ENCODE assay signal across 13 mouse cellular contexts in genomic region chr4:137960757-137961156, GRCm38 (mm10). TPM values are rescaled to one million over a fixed set of nuclear protein-coding genes. Genes with fewer than 3 reads are reported as not detected.
DNase-seq lines count a peak whose midpoint lies in the region; ATAC-seq and TF ChIP-seq lines count a peak whose summit lies in the region.
"Had no signal": no experiment of that assay in that cellular context is flagged by ENCODE, and none has a peak within 500 bp of the region (broad histone marks: within the 10 kb centered on the region; RNA-seq: fewer than 3 reads in every experiment).

No protein-coding gene starts in this region.

- no peak for TF ChIP-seq CTCF in MEL (IDR thresholded peaks at IDR 0.05 in 2 of 3, conservative IDR thresholded peaks at IDR 0.05 in 1 of 3; ENCODE audit: control insufficient read depth in 1 of 3, insufficient read depth in 1 of 3, low read depth in 2 of 3, low read length in 3 of 3, poor library complexity in 1 of 3, severe bottlenecking in 1 of 3)

- TF ChIP-seq EP300 in MEL (IDR thresholded peaks at IDR 0.05; ENCODE audit: low read depth in 1 of 2, low read length in 2 of 2), result no peak

- H3K27me3 ChIP-seq in heart, embryonic 10.5 days (ENCODE audit: insufficient read depth, poor library complexity, severe bottlenecking), result no peaks in the 10 kb centered on the region
- no peaks in the 10 kb centered on the region for H3K27me3 ChIP-seq in MEL (ENCODE audit: control insufficient read depth in 1 of 2, insufficient read depth in 2 of 2, low read length in 2 of 2)
- H3K27me3 ChIP-seq: Patski had no signal

- no peak for TF ChIP-seq POLR2A in MEL (IDR thresholded peaks at IDR 0.05; ENCODE audit: control insufficient read depth in 1 of 2, insufficient read depth in 1 of 2, low read depth in 1 of 2, low read length in 2 of 2, poor library complexity in 1 of 2)

- peaks cover 4% of the 10 kb centered on the region; the same call in 1 of the 2 replicates for H3K9me3 ChIP-seq in heart, embryonic 10.5 days
- no peaks in the 10 kb centered on the region for H3K9me3 ChIP-seq in MEL (replicated peaks; ENCODE audit: insufficient read depth, low read length)

- DNase-seq in heart, embryonic 10.5 days (ENCODE audit: low spot score), result no peak
- DNase-seq in heart, adult 8-10 months (ENCODE audit: low spot score), result no peak
- peak; percentile 88 for DNase-seq in MEL (ENCODE audit: low read depth, low spot score)
- peak; percentile 10 for DNase-seq in c-Kit-positive CD71-positive TER-119-positive erythroid progenitor cells, embryonic 14.5 days (ENCODE audit: low spot score)
- DNase-seq in lung, postnatal 10 days, result peak; percentile 72
- no peak for DNase-seq in thymus, postnatal 10 days (ENCODE audit: low spot score in 2 of 2)
- DNase-seq: kidney, adult 8-10 months; left cerebral cortex, postnatal 4 days had no signal

- no peaks in the 10 kb centered on the region for H3K79me2 ChIP-seq in MEL (ENCODE audit: control insufficient read depth, insufficient read depth, low read length, poor library complexity)

- H3K27ac ChIP-seq in heart, embryonic 10.5 days, result peak overlapping the region; percentile 37
- peak overlapping the region; percentile 80 for H3K27ac ChIP-seq in MEL (ENCODE audit: control insufficient read depth, low read depth, low read length)
- H3K27ac ChIP-seq: layer of hippocampus, adult 2 months had no signal

- H3K4me1 ChIP-seq in heart, embryonic 10.5 days, result peaks cover 17% of the 10 kb centered on the region
- peaks cover 2 to 11% of the 10 kb centered on the region in 2 experiments; a peak in 2 of 4 replicates for H3K4me1 ChIP-seq in MEL (ENCODE audit: control insufficient read depth in 1 of 2, insufficient read depth in 2 of 2, low read length in 2 of 2)

- WGBS in heart, embryonic 10.5 days, result 49% methylated on average over 11 of the region's 11 CpGs

- no peak overlapping the region for H3K4me3 ChIP-seq in heart, embryonic 10.5 days
- peak overlapping the region; percentile 34 to 48 for H3K4me3 ChIP-seq in MEL (ENCODE audit: control insufficient read depth in 1 of 2, insufficient read depth in 1 of 2, low read depth in 2 of 2, low read length in 2 of 2)
- H3K4me3 ChIP-seq: layer of hippocampus, adult 2 months; megakaryocyte, embryonic 14.5 days had no signal

- no peak for TF ChIP-seq RAD21 in MEL (IDR thresholded peaks at IDR 0.05; ENCODE audit: low read depth, low read length)

- H3K9ac ChIP-seq in MEL (ENCODE audit: control insufficient read depth, low read depth, low read length, poor library complexity, severe bottlenecking), result peak overlapping the region; percentile 48

- peaks cover 93% of the 10 kb centered on the region for H3K36me3 ChIP-seq in heart, embryonic 10.5 days
- H3K36me3 ChIP-seq in MEL (ENCODE audit: control insufficient read depth in 1 of 2, insufficient read depth in 2 of 2, low read length in 2 of 2), result peaks cover 0 to 1% of the 10 kb centered on the region in 2 experiments; a peak in 2 of 4 replicates

- ATAC-seq in cerebellum, adult (ENCODE audit: insufficient number of reproducible peaks, low FRiP score, low TSS enrichment), result no peak
- ATAC-seq in erythroblast, adult 5-6 weeks (replicated peaks; ENCODE audit: low FRiP score, poor library complexity, severe bottlenecking), result no peak
- ATAC-seq: Patski had no signal

TF ChIP-seq in MEL, 35 proteins besides CTCF, POLR2A, EP300 and RAD21:
- TF ChIP-seq TAL1 (IDR thresholded peaks at IDR 0.05; ENCODE audit: low read length) (peak; percentile 41), TCF12 (IDR thresholded peaks at IDR 0.05; ENCODE audit: low read depth, low read length) (0 out of 2 replicates have a peak, but pooled peaks have one; percentile 4), E2F4 (IDR thresholded peaks at IDR 0.05; ENCODE audit: borderline replicate concordance, low read depth, low read length) (no peak)

RNA-seq across cellular contexts. Expression of gene Eif4g3, which starts 32.1 kb away (rescaled TPM):
- 29.0 and 35.3 TPM in 2 replicates for polyA plus RNA-seq in heart, embryonic 10.5 days (2016; fragmentation: Nextera tagmentation; extraction: Ambion mirVana)
- total RNA-seq in heart, adult 8-10 months (2022), result 10 to 100 TPM; 36.5 to 42.9 (median 41.0) TPM
- total RNA-seq in MEL (2012; rRNA removed), result 22.8 and 27.8 TPM in 2 replicates
- polyA plus RNA-seq in MEL (2012; ENCODE audit: insufficient read depth in 1 of 2, insufficient read length in 2 of 2, low read depth in 1 of 2, low replicate concordance in 2 of 2, missing spikeins in 1 of 2), result 10 to 100 TPM in 1 of 2 experiments, not detected in 1; 63.7 TPM
- 21.1 and 23.6 TPM in 2 replicates for total RNA-seq in erythroblast, adult 5-6 weeks (2015; ENCODE audit: low replicate concordance)
- total RNA-seq in erythroblast, adult 5-6 weeks (2017; ENCODE audit: low replicate concordance), result 11.3 and 14.2 TPM in 2 replicates

Comparison
In these comparisons a context has a peak if more than half of its experiments do, and no peak if none do; other contexts are left out.
1. DNase-seq: peak in MEL (single experiment), c-Kit-positive CD71-positive TER-119-positive erythroid progenitor cells, embryonic 14.5 days (single experiment) and lung, postnatal 10 days (single experiment); none in heart, embryonic 10.5 days (single experiment), heart, adult 8-10 months (single experiment) and thymus, postnatal 10 days (0 of 2).